Mouse (Mus musculus): ENCODE data around the gene Arhgap31. TPM values are rescaled to one million over a fixed set of nuclear protein-coding genes. Genes with fewer than 3 reads are reported as not detected.

Gene Arhgap31
- total RNA-seq (2012; rRNA removed) (0.03 and 0.04 TPM in 2 replicates), polyA plus RNA-seq (2012; ENCODE audit: insufficient read depth in 1 of 2, insufficient read length in 2 of 2, low read depth in 1 of 2, low replicate concordance in 2 of 2, missing spikeins in 1 of 2) (under 1 TPM in 1 of 2 experiments, not detected in 1; 0.01 TPM)

GRCm38 (mm10) chr16:38712581-38713403 lies at the start of gene Arhgap31:
Gene Arhgap31, minus strand, starts transcription at chr16:38713274.
- H3K9ac ChIP-seq (ENCODE audit: control insufficient read depth, low read depth, low read length, poor library complexity, severe bottlenecking) = no peak within 1 kb of the TSS
- no peaks in the 10 kb centered on the region for H3K27me3 ChIP-seq (ENCODE audit: control insufficient read depth in 1 of 2, insufficient read depth in 2 of 2, low read length in 2 of 2)
- no peak within 1 kb of the TSS for H3K4me3 ChIP-seq (ENCODE audit: control insufficient read depth in 1 of 2, insufficient read depth in 1 of 2, low read depth in 2 of 2, low read length in 2 of 2)
- H3K79me2 ChIP-seq (ENCODE audit: control insufficient read depth, insufficient read depth, low read length, poor library complexity) = no peaks in the 10 kb centered on the region
- H3K36me3 ChIP-seq (ENCODE audit: control insufficient read depth in 1 of 2, insufficient read depth in 2 of 2, low read length in 2 of 2) = no peaks in the 10 kb centered on the region
- H3K9me3 ChIP-seq (replicated peaks; ENCODE audit: insufficient read depth, low read length) = no peaks in the 10 kb centered on the region
- no peaks in the 10 kb centered on the region for H3K4me1 ChIP-seq (ENCODE audit: control insufficient read depth in 1 of 2, insufficient read depth in 2 of 2, low read length in 2 of 2)
- H3K27ac ChIP-seq (ENCODE audit: control insufficient read depth, low read depth, low read length) = no peak within 1 kb of the TSS
- TF ChIP-seq MXI1 (IDR thresholded peaks at IDR 0.05; ENCODE audit: low read depth, low read length) (no peak), MAFK (IDR thresholded peaks at IDR 0.05; ENCODE audit: borderline replicate concordance, low read depth, low read length) (no peak), TAL1 (IDR thresholded peaks at IDR 0.05; ENCODE audit: low read length) (no peak), EP300 (IDR thresholded peaks at IDR 0.05; ENCODE audit: low read depth in 1 of 2, low read length in 2 of 2) (no peak), POLR2A (IDR thresholded peaks at IDR 0.05; ENCODE audit: control insufficient read depth in 1 of 2, insufficient read depth in 1 of 2, low read depth in 1 of 2, low read length in 2 of 2, poor library complexity in 1 of 2) (no peak), ZC3H11A (IDR thresholded peaks at IDR 0.05; ENCODE audit: low read depth, low read length) (no peak), SMC3 (IDR thresholded peaks at IDR 0.05; ENCODE audit: low read depth, low read length) (no peak), GABPA (IDR thresholded peaks at IDR 0.05; ENCODE audit: low read depth, low read length) (no peak), TCF12 (IDR thresholded peaks at IDR 0.05; ENCODE audit: low read depth, low read length) (no peak), MAZ (IDR thresholded peaks at IDR 0.05; ENCODE audit: low read depth, low read length) (no peak), HCFC1 (IDR thresholded peaks at IDR 0.05; ENCODE audit: low read depth, low read length) (no peak), JUND (IDR thresholded peaks at IDR 0.05; ENCODE audit: low read depth, low read length) (no peak), ZNF384 (IDR thresholded peaks at IDR 0.05; ENCODE audit: low read depth, low read length) (no peak), NRF1 (IDR thresholded peaks at IDR 0.05; ENCODE audit: insufficient read depth, low read depth, low read length, poor library complexity, severe bottlenecking) (no peak), ZKSCAN1 (IDR thresholded peaks at IDR 0.05; ENCODE audit: low read depth, low read length) (no peak), MEF2A (IDR thresholded peaks at IDR 0.05; ENCODE audit: extremely low read depth, insufficient replicate concordance, low read depth, low read length, poor library complexity, severe bottlenecking) (no peak), RAD21 (IDR thresholded peaks at IDR 0.05; ENCODE audit: low read depth, low read length) (no peak), CTCF (IDR thresholded peaks at IDR 0.05 in 2 of 3, conservative IDR thresholded peaks at IDR 0.05 in 1 of 3; ENCODE audit: control insufficient read depth in 1 of 3, insufficient read depth in 1 of 3, low read depth in 2 of 3, low read length in 3 of 3, poor library complexity in 1 of 3, severe bottlenecking in 1 of 3) (no peak)
- no peak for DNase-seq (ENCODE audit: low read depth, low spot score)

DNA sequence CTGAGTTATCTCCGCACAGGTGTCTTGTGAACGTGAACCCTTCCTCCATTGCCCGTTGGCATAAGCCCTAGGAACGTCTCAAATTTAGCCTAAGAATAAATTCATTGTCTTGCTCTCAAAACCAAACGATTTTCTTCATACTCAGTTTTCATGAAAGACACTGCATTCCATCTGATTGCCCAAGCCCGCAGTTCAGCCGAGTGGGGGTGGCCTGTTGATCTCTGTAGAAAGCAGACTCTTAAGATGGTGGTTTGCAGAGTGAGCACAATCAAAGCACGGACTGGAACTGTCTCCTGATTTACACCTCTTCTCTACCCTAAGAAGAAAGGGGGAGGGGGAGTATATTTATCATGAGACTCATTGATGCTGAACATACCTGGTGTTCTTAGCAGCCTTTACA lies 49.3 kb upstream of the Arhgap31 start:
- H3K9me3 ChIP-seq (replicated peaks; ENCODE audit: insufficient read depth, low read length) = no peaks in the 10 kb centered on the region
- H3K4me1 ChIP-seq (ENCODE audit: control insufficient read depth in 1 of 2, insufficient read depth in 2 of 2, low read length in 2 of 2) = no peaks in the 10 kb centered on the region
- H3K4me3 ChIP-seq (ENCODE audit: control insufficient read depth in 1 of 2, insufficient read depth in 1 of 2, low read depth in 2 of 2, low read length in 2 of 2) = no peak overlapping the region
- H3K27me3 ChIP-seq (ENCODE audit: control insufficient read depth in 1 of 2, insufficient read depth in 2 of 2, low read length in 2 of 2) = no peaks in the 10 kb centered on the region; a peak in 2 of 4 replicates
- H3K9ac ChIP-seq (ENCODE audit: control insufficient read depth, low read depth, low read length, poor library complexity, severe bottlenecking) = no peak overlapping the region
- H3K36me3 ChIP-seq (ENCODE audit: control insufficient read depth in 1 of 2, insufficient read depth in 2 of 2, low read length in 2 of 2) = no peaks in the 10 kb centered on the region
- H3K79me2 ChIP-seq (ENCODE audit: control insufficient read depth, insufficient read depth, low read length, poor library complexity) = no peaks in the 10 kb centered on the region
- TF ChIP-seq MYC (IDR thresholded peaks at IDR 0.05; ENCODE audit: low read depth, low read length) = no peak
- TF ChIP-seq POLR2A (IDR thresholded peaks at IDR 0.05; ENCODE audit: control insufficient read depth in 1 of 2, insufficient read depth in 1 of 2, low read depth in 1 of 2, low read length in 2 of 2, poor library complexity in 1 of 2) = no peak
- no peak for TF ChIP-seq GATA1 (IDR thresholded peaks at IDR 0.05; ENCODE audit: low read depth, low read length)
- TF ChIP-seq MYB (IDR thresholded peaks at IDR 0.05; ENCODE audit: low read depth, low read length) = no peak
- no peak for TF ChIP-seq CHD1 (IDR thresholded peaks at IDR 0.05; ENCODE audit: low read depth, low read length)
- DNase-seq (ENCODE audit: low read depth, low spot score) = no peak
- no peak overlapping the region for H3K27ac ChIP-seq (ENCODE audit: control insufficient read depth, low read depth, low read length)
